Mouse (Mus musculus) stomach, adult 2 months (tissue): ENCODE results near the gene Ncdn. TPM values are rescaled to one million over a fixed set of nuclear protein-coding genes. Genes with fewer than 3 reads are reported as not detected.

ENCODE experiments used
- polyA plus RNA-seq: library from polyadenylated mRNA; depleted of rRNA; stranded (reverse); fragments of >200 nt; gene quantifications from 2 replicates; pipeline ENCODE4 v1.2.3, GENCODE M21; 2012; rRNA removed

Ncdn gene
- polyA plus RNA-seq, result 18.3 and 23.7 TPM in 2 replicates

GRCm38 (mm10) chr4:126753268-126754230, at the start of gene Ncdn, which contains the start of gene AU040320:
Gene Ncdn, minus strand, starts transcription at chr4:126753438.
Gene AU040320, plus strand, starts transcription at chr4:126753544.

GRCm38 (mm10) chr4:126736001-126736414, 17.2 kb downstream of the Ncdn start, which contains the start of gene Tfap2e:
Gene Tfap2e, minus strand, starts transcription at chr4:126736240.

Other genes with a start within 250 kb of the Ncdn start
- 0.54 and 0.59 TPM in 2 replicates for gene Ago4, start 220.0 kb downstream of the Ncdn start, polyA plus RNA-seq
- gene Clspn, start 196.5 kb downstream of the Ncdn start, polyA plus RNA-seq, result 0.04 and 0.18 TPM in 2 replicates
- 3.9 and 5.7 TPM in 2 replicates for gene 5730409E04Rik, start 143.6 kb downstream of the Ncdn start, polyA plus RNA-seq
- gene Psmb2, start 75.8 kb downstream of the Ncdn start, polyA plus RNA-seq, result 79.6 and 88.9 TPM in 2 replicates
- 1.6 and 1.9 TPM in 2 replicates for gene Tfap2e, start 17.2 kb downstream of the Ncdn start, polyA plus RNA-seq
- 17.0 and 17.1 TPM in 2 replicates for gene AU040320, start 106 bp upstream of the Ncdn start, polyA plus RNA-seq
- 0.38 and 0.93 TPM in 2 replicates for gene Zmym4, start 214.7 kb upstream of the Ncdn start, polyA plus RNA-seq